9 mouse cellular contexts compared by ENCODE assay signal in genomic region chr9:41697611-41698467, GRCm38 (mm10).
A peak's percentile ranks its signal among the peaks of the same experiment; 100 is the strongest.
DNase-seq lines count a peak whose midpoint lies in the region; ATAC-seq lines count a peak whose summit lies in the region.
"Had no signal": no experiment of that assay in that cellular context is flagged by ENCODE, and none has a peak within 500 bp of the region (broad histone marks: within the 10 kb centered on the region; RNA-seq: fewer than 3 reads in every experiment).

No protein-coding gene starts in this region.

- no peak overlapping the region for H3K4me3 ChIP-seq in forebrain, embryonic 11.5 days (ENCODE audit: low read depth, low read length)

- H3K9me3 ChIP-seq in forebrain, embryonic 11.5 days (ENCODE audit: control insufficient read depth, low read length), result no peaks in the 10 kb centered on the region

- H3K27ac ChIP-seq in forebrain, embryonic 11.5 days (ENCODE audit: low read depth, low read length), result peak overlapping the region; percentile 96
- H3K27ac ChIP-seq: macrophage had no signal

- DNase-seq in brain, adult 2 months (ENCODE audit: low read depth, low spot score), result peak; percentile 54
- DNase-seq in forebrain, embryonic 11.5 days (ENCODE audit: low spot score), result peak; percentile 83
- DNase-seq in layer of hippocampus, postnatal 10 days (ENCODE audit: low spot score in 2 of 2), result peak; percentile 55 to 60
- DNase-seq in lung, postnatal 36 days, result peak; percentile 53
- DNase-seq in B cell, adult 2 months, result no peak
- DNase-seq in thymus, postnatal 25 days, result no peak
- no peak for DNase-seq in heart, postnatal 14 days
- no peak for DNase-seq in spleen, postnatal 36 days (ENCODE audit: low spot score in 2 of 2)

- peak overlapping the region; percentile 18; the same call in 1 of the 2 replicates for H3K4me2 ChIP-seq in forebrain, embryonic 11.5 days (ENCODE audit: low read depth, low read length, severe bottlenecking)

- intact Hi-C loops in heart, postnatal 14 days (cut with DNase I), result no loop called here

- 19% methylated on average over 24 of the region's 24 CpGs for WGBS in forebrain, embryonic 11.5 days

- H3K9ac ChIP-seq in forebrain, embryonic 11.5 days (ENCODE audit: low read length), result peak overlapping the region; percentile 25

- no peaks in the 10 kb centered on the region for H3K27me3 ChIP-seq in forebrain, embryonic 11.5 days (ENCODE audit: control insufficient read depth, insufficient read depth, low read length)

- no peaks in the 10 kb centered on the region for H3K36me3 ChIP-seq in forebrain, embryonic 11.5 days (ENCODE audit: control insufficient read depth, insufficient read depth, low read length)

- ATAC-seq in forebrain, embryonic 11.5 days (replicated peaks; ENCODE audit: low FRiP score), result peak; percentile 89

- peaks cover 25% of the 10 kb centered on the region for H3K4me1 ChIP-seq in forebrain, embryonic 11.5 days (replicated peaks; ENCODE audit: control insufficient read depth, insufficient read depth, low read length)

Comparison
In these comparisons a context has a peak if more than half of its experiments do, and no peak if none do; other contexts are left out.
1. DNase-seq: peak in brain, adult 2 months (single experiment), forebrain, embryonic 11.5 days (single experiment), layer of hippocampus, postnatal 10 days (2 of 2) and lung, postnatal 36 days (single experiment); none in B cell, adult 2 months (0 of 2), thymus, postnatal 25 days (single experiment), heart, postnatal 14 days (0 of 2) and spleen, postnatal 36 days (0 of 2).